Mouse (Mus musculus) olfactory bulb, adult 2 months (tissue): ENCODE data around the gene Irf7. TPM values are rescaled to one million over a fixed set of nuclear protein-coding genes. Genes with fewer than 3 reads are reported as not detected.

ENCODE experiments used
- H3K27ac ChIP-seq: fragments of 200-500 bp; 2 replicates; pipeline ENCODE4 v1.5.1; 2012; ENCODE audit warnings: low read depth, low read length; ENCODE audit not compliant: insufficient read depth
- H3K4me1 ChIP-seq: fragments of 200-500 bp; 2 replicates; pipeline ENCODE4 v1.6.1; 2012; ENCODE audit warnings: low read length; ENCODE audit not compliant: control insufficient read depth, insufficient read depth
- H3K4me3 ChIP-seq: fragments of 200-500 bp; 2 replicates; pipeline ENCODE4 v1.5.1; 2012; ENCODE audit warnings: mild to moderate bottlenecking, low read depth, low read length, moderate library complexity; ENCODE audit not compliant: insufficient read depth
- CTCF ChIP-seq: fragments of 200-500 bp; IDR thresholded peaks from 2 replicates; pipeline ENCODE4 v1.5.1; 2012; ENCODE audit warnings: low read depth, mild to moderate bottlenecking, low read length, moderate library complexity; ENCODE audit not compliant: insufficient read depth
- POLR2A ChIP-seq: fragments of 200-500 bp; IDR thresholded peaks from 2 replicates; pipeline ENCODE4 v1.6.1; 2012; ENCODE audit warnings: mild to moderate bottlenecking, low read depth, low read length, moderate library complexity; ENCODE audit not compliant: insufficient read depth
- WGBS: fragments of 180-500 bp; shearing (Covaris S2); methylation state at CpG from one replicate; pipeline ENCODE4 v1.1.7; 2018; 5-methylcytosine and 5-hydroxymethylcytosine counted together
- polyA plus RNA-seq: library from polyadenylated mRNA; stranded (reverse); fragments of >200 nt; gene quantifications from 2 replicates; pipeline ENCODE4 v1.2.4, GENCODE M21; 2012; ENCODE audit warnings: low replicate concordance; ENCODE audit not compliant: missing spikeins, insufficient read depth, insufficient read length

Gene Irf7
- polyA plus RNA-seq, 1 experiment: not detected

- H3K4me3 ChIP-seq: no peak overlapping the region
- H3K27ac ChIP-seq: no peak overlapping the region
- 8% methylated on average over 22 of the region's 22 CpGs for WGBS
- TF ChIP-seq POLR2A: no peak
- TF ChIP-seq CTCF: no peak
- peaks cover 24% of the 10 kb centered on the region for H3K4me1 ChIP-seq
These were observed 28.2 kb upstream of the Irf7 start for GRCm38 (mm10) chr7:141294479-141294878.

- Histone ChIP-seq H3K4me1 (peaks cover 24% of the 10 kb centered on the region), H3K4me3 (peak overlapping the region; percentile 9), H3K27ac (no peak overlapping the region)
- TF ChIP-seq CTCF (no peak), POLR2A (no peak)
- WGBS: 1% methylated on average over 53 of the region's 53 CpGs
These were observed 27.7 kb upstream of the Irf7 start for GRCm38 (mm10) chr7:141293852-141294471.

GRCm38 (mm10) chr7:141292583-141293388, 26.5 kb upstream of the Irf7 start:
- 57% methylated on average over 15 of the region's 15 CpGs for WGBS
- TF ChIP-seq CTCF (no peak), POLR2A (no peak)
- no peak overlapping the region for H3K27ac ChIP-seq
- H3K4me3 ChIP-seq: no peak overlapping the region
- peaks cover 24% of the 10 kb centered on the region for H3K4me1 ChIP-seq

- no peak for TF ChIP-seq POLR2A
- WGBS: 4% methylated on average over 46 of the region's 46 CpGs
- peaks cover 24% of the 10 kb centered on the region for H3K4me1 ChIP-seq
- no peak within 1 kb of the TSS for H3K27ac ChIP-seq
- peak within 1 kb of the TSS; percentile 38 for H3K4me3 ChIP-seq
These were observed 25.8 kb upstream of the Irf7 start, which contains the start of gene Drd4 for GRCm38 (mm10) chr7:141291921-141292582. Drd4 (plus strand) TSS chr7:141292006.

- no peak overlapping the region for H3K4me3 ChIP-seq
- 88% methylated on average over 3 of the region's 3 CpGs for WGBS
- TF ChIP-seq POLR2A: no peak
- no peak for TF ChIP-seq CTCF
- H3K27ac ChIP-seq: no peak overlapping the region
- peaks cover 11% of the 10 kb centered on the region for H3K4me1 ChIP-seq
These were observed 21.8 kb upstream of the Irf7 start for GRCm38 (mm10) chr7:141288042-141288441.

- H3K4me3 ChIP-seq: no peak overlapping the region
- no peak overlapping the region for H3K27ac ChIP-seq
- TF ChIP-seq POLR2A (no peak), CTCF (no peak)
- peaks cover 9% of the 10 kb centered on the region for H3K4me1 ChIP-seq
- WGBS: 66% methylated on average over 4 of the region's 4 CpGs
These were observed 16.5 kb upstream of the Irf7 start for GRCm38 (mm10) chr7:141282756-141283155.

GRCm38 (mm10) chr7:141281442-141281841, 15.2 kb upstream of the Irf7 start:
- WGBS: 49% methylated on average over 6 of the region's 6 CpGs
- Histone ChIP-seq H3K4me3 (no peak overlapping the region), H3K27ac (no peak overlapping the region), H3K4me1 (peaks cover 9% of the 10 kb centered on the region)
- TF ChIP-seq POLR2A (no peak), CTCF (no peak)

GRCm38 (mm10) chr7:141278766-141279590, 12.7 kb upstream of the Irf7 start, which contains the start of gene Sct:
Sct (minus strand) TSS chr7:141279133.
- Histone ChIP-seq H3K4me3 (peak within 1 kb of the TSS; percentile 17), H3K27ac (no peak within 1 kb of the TSS), H3K4me1 (peaks cover 9% of the 10 kb centered on the region)
- TF ChIP-seq CTCF: no peak
- no peak for TF ChIP-seq POLR2A
- 8% methylated on average over 46 of the region's 46 CpGs for WGBS
